Comparison of ENCODE assay signal across 8 mouse cellular contexts in genomic region chr7:108934836-108935235, GRCm38 (mm10). TPM values are rescaled to one million over a fixed set of nuclear protein-coding genes. Genes with fewer than 3 reads are reported as not detected.
DNase-seq lines count a peak whose midpoint lies in the region; ATAC-seq and TF ChIP-seq lines count a peak whose summit lies in the region.

No protein-coding gene starts in this region.

- TF ChIP-seq EP300 in liver, postnatal 0 days (IDR thresholded peaks at IDR 0.05; ENCODE audit: low read depth) = no peak

- H3K27ac ChIP-seq in heart, embryonic 10.5 days = peak overlapping the region; percentile 96
- 0 out of 2 replicates have a peak overlapping the region, but pooled peaks have one; percentile 89 for H3K27ac ChIP-seq in hindbrain, embryonic 12.5 days
- peak overlapping the region; percentile 90 for H3K27ac ChIP-seq in liver, postnatal 0 days (ENCODE audit: low read depth)

- H3K4me2 ChIP-seq in hindbrain, embryonic 12.5 days (replicated peaks) = peak overlapping the region; percentile 91
- peak overlapping the region; percentile 91 for H3K4me2 ChIP-seq in liver, postnatal 0 days (ENCODE audit: low read depth, low read length)

- peak overlapping the region; percentile 97 for H3K4me3 ChIP-seq in heart, embryonic 10.5 days
- peak overlapping the region; percentile 97 for H3K4me3 ChIP-seq in hindbrain, embryonic 12.5 days
- peak overlapping the region; percentile 91 for H3K4me3 ChIP-seq in liver, postnatal 0 days (ENCODE audit: low read depth, low read length)

- peaks cover 38% of the 10 kb centered on the region for H3K36me3 ChIP-seq in heart, embryonic 10.5 days
- H3K36me3 ChIP-seq in hindbrain, embryonic 12.5 days = peaks cover 31% of the 10 kb centered on the region
- peaks cover 28% of the 10 kb centered on the region for H3K36me3 ChIP-seq in liver, postnatal 0 days (replicated peaks; ENCODE audit: insufficient read depth, low read length)

- H3K9ac ChIP-seq in hindbrain, embryonic 12.5 days = peak overlapping the region; percentile 96
- peak overlapping the region; percentile 90 for H3K9ac ChIP-seq in liver, postnatal 0 days (replicated peaks)

- ATAC-seq in hindbrain, embryonic 12.5 days (ENCODE audit: low FRiP score) = no peak
- no peak for ATAC-seq in liver, postnatal 0 days

- H3K27me3 ChIP-seq in heart, embryonic 10.5 days (ENCODE audit: insufficient read depth, poor library complexity, severe bottlenecking) = no peaks in the 10 kb centered on the region
- no peaks in the 10 kb centered on the region for H3K27me3 ChIP-seq in hindbrain, embryonic 12.5 days
- H3K27me3 ChIP-seq in liver, postnatal 0 days (ENCODE audit: insufficient read depth, low read length) = no peaks in the 10 kb centered on the region

- peaks cover 11% of the 10 kb centered on the region for H3K4me1 ChIP-seq in heart, embryonic 10.5 days
- peaks cover 18% of the 10 kb centered on the region for H3K4me1 ChIP-seq in hindbrain, embryonic 12.5 days
- H3K4me1 ChIP-seq in liver, postnatal 0 days (ENCODE audit: insufficient read depth) = peaks cover 13% of the 10 kb centered on the region

- 5% methylated on average over 8 of the region's 8 CpGs for WGBS in heart, embryonic 10.5 days
- WGBS in hindbrain, embryonic 12.5 days = 6% methylated on average over 8 of the region's 8 CpGs
- WGBS in liver, postnatal 0 days (ENCODE audit: insufficient replicate concordance) = 2% methylated on average over 8 of the region's 8 CpGs

- DNase-seq in heart, embryonic 10.5 days (ENCODE audit: low spot score) = peak; percentile 62
- no peak for DNase-seq in heart, adult 18-20 months
- peak; percentile 30 for DNase-seq in NIH3T3 (ENCODE audit: low read depth)
- no peak for DNase-seq in liver, postnatal 0 days
- no peak for DNase-seq in right cerebral cortex, postnatal 36 days (ENCODE audit: low spot score in 2 of 2)
- DNase-seq in right cerebral cortex, adult 2 months (ENCODE audit: low spot score in 2 of 2) = no peak
- no peak for DNase-seq in layer of hippocampus, adult 11-12 months (ENCODE audit: low spot score)

- H3K9me3 ChIP-seq in heart, embryonic 10.5 days = no peaks in the 10 kb centered on the region
- H3K9me3 ChIP-seq in hindbrain, embryonic 12.5 days (replicated peaks) = no peaks in the 10 kb centered on the region
- H3K9me3 ChIP-seq in liver, postnatal 0 days (ENCODE audit: low read length) = no peaks in the 10 kb centered on the region

- no peak for TF ChIP-seq CTCF in liver, postnatal 0 days (IDR thresholded peaks at IDR 0.05; ENCODE audit: low read depth)

RNA-seq across cellular contexts. Expression of gene Eif3f, which starts 0.6 kb away (rescaled TPM):
- 49.3 and 61.1 TPM in 2 replicates for polyA plus RNA-seq in heart, embryonic 10.5 days (2016; fragmentation: Nextera tagmentation; extraction: Ambion mirVana)
- 10 to 100 TPM; 88.1 to 95.2 TPM for total RNA-seq in heart, adult 18-20 months (2021)
- polyA plus RNA-seq in hindbrain, embryonic 12.5 days (2016; fragmentation: Nextera tagmentation; extraction: Ambion mirVana) = 77.2 and 87.2 TPM in 2 replicates
- polyA plus RNA-seq in liver, postnatal 0 days (2015; fragmentation: Nextera tagmentation; extraction: Ambion mirVana) = 34.6 and 36.9 TPM in 2 replicates

RNA-seq across cellular contexts. Expression of gene Nlrp10, which starts 4.9 kb away (rescaled TPM):
- 1.9 and 3.8 TPM in 2 replicates for polyA plus RNA-seq in heart, embryonic 10.5 days (2016; fragmentation: Nextera tagmentation; extraction: Ambion mirVana)
- total RNA-seq in heart, adult 18-20 months (2021) = 10 to 100 TPM; 19.7 to 19.8 TPM
- polyA plus RNA-seq in hindbrain, embryonic 12.5 days (2016; fragmentation: Nextera tagmentation; extraction: Ambion mirVana) = not detected in 2 replicates
- not detected in 2 replicates for polyA plus RNA-seq in liver, postnatal 0 days (2015; fragmentation: Nextera tagmentation; extraction: Ambion mirVana)

RNA-seq across cellular contexts. Expression of gene Tub, which starts 15.3 kb away (rescaled TPM):
- 0.25 and 0.88 TPM in 2 replicates for polyA plus RNA-seq in heart, embryonic 10.5 days (2016; fragmentation: Nextera tagmentation; extraction: Ambion mirVana)
- total RNA-seq in heart, adult 18-20 months (2021) = under 1 TPM; 0.35 to 0.41 TPM
- 40.3 and 42.1 TPM in 2 replicates for polyA plus RNA-seq in hindbrain, embryonic 12.5 days (2016; fragmentation: Nextera tagmentation; extraction: Ambion mirVana)
- polyA plus RNA-seq in liver, postnatal 0 days (2015; fragmentation: Nextera tagmentation; extraction: Ambion mirVana) = not detected in 2 replicates

RNA-seq across cellular contexts. Expression of gene Olfr519, which starts 40.6 kb away (rescaled TPM):
- polyA plus RNA-seq in heart, embryonic 10.5 days (2016; fragmentation: Nextera tagmentation; extraction: Ambion mirVana) = not detected in 2 replicates
- total RNA-seq in heart, adult 18-20 months (2021) = not detected
- not detected in 2 replicates for polyA plus RNA-seq in hindbrain, embryonic 12.5 days (2016; fragmentation: Nextera tagmentation; extraction: Ambion mirVana)
- not detected in 2 replicates for polyA plus RNA-seq in liver, postnatal 0 days (2015; fragmentation: Nextera tagmentation; extraction: Ambion mirVana)

RNA-seq across cellular contexts. Expression of gene Olfr518, which starts 50.0 kb away (rescaled TPM):
- not detected in 2 replicates for polyA plus RNA-seq in heart, embryonic 10.5 days (2016; fragmentation: Nextera tagmentation; extraction: Ambion mirVana)
- total RNA-seq in heart, adult 18-20 months (2021) = not detected
- polyA plus RNA-seq in hindbrain, embryonic 12.5 days (2016; fragmentation: Nextera tagmentation; extraction: Ambion mirVana) = not detected in 2 replicates
- not detected in 2 replicates for polyA plus RNA-seq in liver, postnatal 0 days (2015; fragmentation: Nextera tagmentation; extraction: Ambion mirVana)

Comparison
In these comparisons a context has a peak if more than half of its experiments do, and no peak if none do; other contexts are left out.
1. DNase-seq: peak in heart, embryonic 10.5 days (single experiment) and NIH3T3 (single experiment); none in heart, adult 18-20 months (0 of 2), liver, postnatal 0 days (single experiment), right cerebral cortex, postnatal 36 days (0 of 2), right cerebral cortex, adult 2 months (0 of 2) and layer of hippocampus, adult 11-12 months (single experiment).
2. RNA of gene Tub, which starts 15.3 kb away (polyA plus RNA-seq): 40.3 to 42.1 TPM in hindbrain, embryonic 12.5 days; 0.25 to 0.88 TPM in heart, embryonic 10.5 days and not detected in liver, postnatal 0 days; every median in the first group is over 10 times any median in the second.
3. Peak in every context shown above with its lines, with median percentiles within 50 percentile points of each other: H3K27ac ChIP-seq and H3K4me3 ChIP-seq.